ENCODE assay signal across 23 mouse cellular contexts in genomic region chr10:27207320-27207719, GRCm38 (mm10).
DNase-seq lines count a peak whose midpoint lies in the region; ATAC-seq and TF ChIP-seq lines count a peak whose summit lies in the region.
"Had no signal": no experiment of that assay in that cellular context is flagged by ENCODE, and none has a peak within 500 bp of the region (broad histone marks: within the 10 kb centered on the region; RNA-seq: fewer than 3 reads in every experiment).

No protein-coding gene starts in this region.

- no peaks in the 10 kb centered on the region for H3K4me1 ChIP-seq in forebrain, embryonic 13.5 days
- H3K4me1 ChIP-seq in forebrain, embryonic 12.5 days, result no peaks in the 10 kb centered on the region; the same call in 1 of the 2 replicates
- peaks cover 5% of the 10 kb centered on the region; the same call in 1 of the 2 replicates for H3K4me1 ChIP-seq in hindbrain, embryonic 13.5 days (replicated peaks)
- no peaks in the 10 kb centered on the region for H3K4me1 ChIP-seq in hindbrain, postnatal 0 days (ENCODE audit: insufficient read depth, low read length)
- H3K4me1 ChIP-seq in midbrain, embryonic 16.5 days (ENCODE audit: control insufficient read depth, insufficient read depth, low read length), result no peaks in the 10 kb centered on the region
- H3K4me1 ChIP-seq: embryonic facial prominence, embryonic 15.5 days; intestine, embryonic 15.5 days; limb, embryonic 10.5 days; liver, embryonic 15.5 days had no signal

- no peak for ATAC-seq in forebrain, embryonic 13.5 days
- ATAC-seq in forebrain, embryonic 12.5 days (ENCODE audit: low FRiP score), result no peak
- 0 out of 2 replicates have a peak, but pooled peaks have one; percentile 54 for ATAC-seq in hindbrain, embryonic 13.5 days (ENCODE audit: low FRiP score)
- no peak for ATAC-seq in hindbrain, postnatal 0 days
- no peak for ATAC-seq in midbrain, embryonic 16.5 days
- ATAC-seq: forebrain, postnatal 0 days; intestine, embryonic 15.5 days had no signal

- no peaks in the 10 kb centered on the region for H3K27me3 ChIP-seq in forebrain, embryonic 13.5 days
- H3K27me3 ChIP-seq in forebrain, embryonic 12.5 days, result no peaks in the 10 kb centered on the region
- 0 out of 2 replicates have a peak, but pooled peaks cover 3% of the 10 kb centered on the region for H3K27me3 ChIP-seq in hindbrain, embryonic 13.5 days
- H3K27me3 ChIP-seq in hindbrain, postnatal 0 days (ENCODE audit: insufficient read depth, low read length), result no peaks in the 10 kb centered on the region
- H3K27me3 ChIP-seq in midbrain, embryonic 16.5 days (ENCODE audit: control insufficient read depth, insufficient read depth, low read depth, low read length), result no peaks in the 10 kb centered on the region
- H3K27me3 ChIP-seq: embryonic facial prominence, embryonic 15.5 days; intestine, embryonic 15.5 days; liver, embryonic 15.5 days had no signal

- no peak overlapping the region for H3K27ac ChIP-seq in forebrain, embryonic 13.5 days
- H3K27ac ChIP-seq in forebrain, embryonic 12.5 days, result no peak overlapping the region
- H3K27ac ChIP-seq in hindbrain, embryonic 13.5 days, result no peak overlapping the region
- H3K27ac ChIP-seq in hindbrain, postnatal 0 days, result no peak overlapping the region
- H3K27ac ChIP-seq in midbrain, embryonic 16.5 days (ENCODE audit: low read length), result no peak overlapping the region
- H3K27ac ChIP-seq: embryonic facial prominence, embryonic 15.5 days; intestine, embryonic 15.5 days; limb, embryonic 10.5 days; liver, embryonic 15.5 days had no signal

- H3K4me3 ChIP-seq in forebrain, embryonic 13.5 days, result no peak overlapping the region
- no peak overlapping the region for H3K4me3 ChIP-seq in forebrain, embryonic 12.5 days (replicated peaks)
- H3K4me3 ChIP-seq in hindbrain, embryonic 13.5 days, result 0 out of 2 replicates have a peak overlapping the region, but pooled peaks have one; percentile 4
- no peak overlapping the region for H3K4me3 ChIP-seq in hindbrain, postnatal 0 days (ENCODE audit: low read length)
- H3K4me3 ChIP-seq in midbrain, embryonic 16.5 days (ENCODE audit: low read depth, low read length), result no peak overlapping the region
- H3K4me3 ChIP-seq: embryonic facial prominence, embryonic 15.5 days; intestine, embryonic 15.5 days; limb, embryonic 10.5 days; liver, embryonic 15.5 days had no signal

- intact Hi-C loops in left cerebral cortex, postnatal 14 days (cut with DNase I), result loop anchor here (10.0 kb wide), 1 partner anchor 667 kb away; no protein-coding TSS in a partner anchor

- no peak for DNase-seq in hindbrain, postnatal 0 days (ENCODE audit: low spot score)
- peak; percentile 3 for DNase-seq in 3134 (ENCODE audit: extremely low read depth, insufficient read length, low spot score)
- DNase-seq in urinary bladder, postnatal 10 days (ENCODE audit: low spot score), result no peak
- no peak for DNase-seq in left cerebral cortex, postnatal 14 days (ENCODE audit: low spot score in 2 of 2)
- DNase-seq: adrenal gland, postnatal 36 days; cerebellum, adult 9-10 months; forebrain, postnatal 0 days; gastrocnemius, postnatal 14 days; heart, postnatal 36 days; kidney, adult 8-10 months; kidney, postnatal 14 days; liver; lung, postnatal 4 days; thymus, adult 18-20 months; thymus, postnatal 36 days had no signal

- 15% methylated on average over 12 of the region's 12 CpGs for WGBS in forebrain, embryonic 13.5 days
- WGBS in forebrain, embryonic 12.5 days, result 14% methylated on average over 12 of the region's 12 CpGs
- WGBS in hindbrain, embryonic 13.5 days, result 18% methylated on average over 12 of the region's 12 CpGs
- WGBS in hindbrain, postnatal 0 days, result 18% methylated on average over 12 of the region's 12 CpGs
- WGBS in midbrain, embryonic 16.5 days, result 18% methylated on average over 12 of the region's 12 CpGs

- peak overlapping the region; percentile 22; the same call in 1 of the 2 replicates for H3K4me2 ChIP-seq in forebrain, embryonic 13.5 days
- H3K4me2 ChIP-seq in forebrain, embryonic 12.5 days, result no peak overlapping the region
- no peak overlapping the region for H3K4me2 ChIP-seq in hindbrain, embryonic 13.5 days
- H3K4me2 ChIP-seq in hindbrain, postnatal 0 days (ENCODE audit: low read depth, low read length), result no peak overlapping the region
- H3K4me2 ChIP-seq in midbrain, embryonic 16.5 days (ENCODE audit: low read length), result peak overlapping the region; percentile 39
- H3K4me2 ChIP-seq: embryonic facial prominence, embryonic 15.5 days; intestine, embryonic 15.5 days; liver, embryonic 15.5 days had no signal

- H3K36me3 ChIP-seq in forebrain, embryonic 13.5 days (ENCODE audit: poor library complexity, severe bottlenecking), result no peaks in the 10 kb centered on the region
- H3K36me3 ChIP-seq in forebrain, embryonic 12.5 days (replicated peaks), result no peaks in the 10 kb centered on the region
- H3K36me3 ChIP-seq in hindbrain, embryonic 13.5 days, result no peaks in the 10 kb centered on the region
- no peaks in the 10 kb centered on the region for H3K36me3 ChIP-seq in hindbrain, postnatal 0 days (ENCODE audit: insufficient read depth, low read length)
- no peaks in the 10 kb centered on the region for H3K36me3 ChIP-seq in midbrain, embryonic 16.5 days (ENCODE audit: control insufficient read depth, insufficient read depth, low read length)
- H3K36me3 ChIP-seq: embryonic facial prominence, embryonic 15.5 days; intestine, embryonic 15.5 days; limb, embryonic 10.5 days; liver, embryonic 15.5 days had no signal

- H3K9ac ChIP-seq in forebrain, embryonic 13.5 days, result no peak overlapping the region
- H3K9ac ChIP-seq in forebrain, embryonic 12.5 days, result no peak overlapping the region
- no peak overlapping the region for H3K9ac ChIP-seq in hindbrain, embryonic 13.5 days
- no peak overlapping the region for H3K9ac ChIP-seq in hindbrain, postnatal 0 days (replicated peaks; ENCODE audit: low read length)
- H3K9ac ChIP-seq in midbrain, embryonic 16.5 days (ENCODE audit: low read depth, low read length), result no peak overlapping the region
- H3K9ac ChIP-seq: embryonic facial prominence, embryonic 15.5 days; forebrain, postnatal 0 days; intestine, embryonic 15.5 days; liver, embryonic 15.5 days had no signal

- no peak for TF ChIP-seq CTCF in hindbrain, postnatal 0 days (IDR thresholded peaks at IDR 0.05; ENCODE audit: low read depth)

- H3K9me3 ChIP-seq in forebrain, embryonic 13.5 days (replicated peaks), result no peaks in the 10 kb centered on the region
- no peaks in the 10 kb centered on the region for H3K9me3 ChIP-seq in forebrain, embryonic 12.5 days
- H3K9me3 ChIP-seq in hindbrain, embryonic 13.5 days, result no peaks in the 10 kb centered on the region
- H3K9me3 ChIP-seq in hindbrain, postnatal 0 days (ENCODE audit: low read length), result no peaks in the 10 kb centered on the region
- H3K9me3 ChIP-seq in midbrain, embryonic 16.5 days (replicated peaks; ENCODE audit: control insufficient read depth, low read length, poor library complexity, severe bottlenecking), result no peaks in the 10 kb centered on the region
- H3K9me3 ChIP-seq: embryonic facial prominence, embryonic 15.5 days; intestine, embryonic 15.5 days; limb, embryonic 10.5 days; liver, embryonic 15.5 days had no signal

Comparison
In these comparisons a context has a peak if more than half of its experiments do, and no peak if none do; other contexts are left out.
1. H3K4me2 ChIP-seq: peak in forebrain, embryonic 13.5 days (single experiment) and midbrain, embryonic 16.5 days (single experiment); none in forebrain, embryonic 12.5 days (single experiment), hindbrain, embryonic 13.5 days (single experiment) and hindbrain, postnatal 0 days (single experiment).